Mouse (Mus musculus) heart, adult 2 months (tissue): ENCODE measurements around the gene Olfr223.

ENCODE experiments used
- CTCF ChIP-seq: fragments of 200-600 bp; IDR thresholded peaks from 2 replicates; pipeline ENCODE4 v1.8.1; 2022; ENCODE audit warnings: antibody characterized with exemption, mild to moderate bottlenecking, moderate library complexity
- EP300 ChIP-seq: fragments of 200-500 bp; IDR thresholded peaks from 2 replicates; pipeline ENCODE4 v1.6.1; 2011; ENCODE audit warnings: low read depth, low read length, control low read depth; ENCODE audit not compliant: insufficient read depth
- POLR2A ChIP-seq: fragments of 200-500 bp; IDR thresholded peaks from 2 replicates; pipeline ENCODE4 v1.6.1; 2011; ENCODE audit warnings: mild to moderate bottlenecking, low read depth, low read length, control low read depth; ENCODE audit not compliant: insufficient read depth

DNA sequence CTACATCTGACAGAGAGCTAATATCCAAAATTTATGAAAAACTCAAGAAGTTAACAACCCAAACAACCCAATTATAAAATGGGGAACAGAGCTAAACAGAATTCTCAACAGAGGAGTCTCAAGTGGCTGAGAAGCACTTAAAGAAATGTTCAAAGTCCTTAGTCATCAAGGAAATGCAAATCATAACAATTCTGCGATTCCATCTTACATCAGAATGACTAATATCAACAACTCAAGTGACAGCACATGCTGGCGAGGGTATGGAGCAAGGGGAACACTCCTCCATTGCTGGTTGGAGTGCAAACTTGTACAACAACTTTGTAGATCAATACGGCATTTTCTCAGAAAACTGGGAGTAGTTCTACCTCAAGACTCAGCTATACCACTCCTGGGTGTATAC lies 29.1 kb upstream of the Olfr223 start:
- no peak for TF ChIP-seq CTCF
- no peak for TF ChIP-seq POLR2A
- no peak for TF ChIP-seq EP300
